Mouse (Mus musculus): Measurements from ENCODE around the gene Gm20388. TPM values are rescaled to one million over a fixed set of nuclear protein-coding genes. Genes with fewer than 3 reads are reported as not detected.

Gm20388 gene
- polyA plus RNA-seq, 1 experiment from 2014 or later: not detected

DNA sequence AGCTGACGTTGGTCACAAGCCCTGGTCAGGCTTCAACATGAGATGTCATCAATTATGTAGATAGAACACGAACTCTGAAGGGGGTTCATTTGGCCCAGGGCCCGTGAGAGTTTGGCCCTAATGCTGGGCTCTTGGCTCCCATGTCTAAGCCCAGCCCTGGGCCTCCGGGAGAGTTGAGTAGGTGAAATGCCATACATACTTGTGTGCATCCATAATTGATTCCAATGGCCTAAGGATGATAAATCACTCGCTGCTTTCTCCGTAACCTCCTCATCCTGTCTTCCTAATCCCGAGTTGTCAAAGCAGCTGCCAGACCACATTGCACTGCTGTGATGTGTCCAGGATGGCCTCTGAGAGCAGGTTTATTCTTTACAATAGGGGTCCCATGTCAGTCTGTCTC is 2146.2 kb downstream of the Gm20388 start:
- Histone ChIP-seq H3K4me2 (replicated peaks) (no peak overlapping the region), H3K4me3 (replicated peaks; ENCODE audit: low read length) (no peak overlapping the region), H3K9ac (no peak overlapping the region), H3K27ac (no peak overlapping the region), H3K27me3 (ENCODE audit: control insufficient read depth, insufficient read depth, low read length) (no peaks in the 10 kb centered on the region), H3K4me1 (replicated peaks; ENCODE audit: control insufficient read depth, insufficient read depth, low read length) (peaks cover 6% of the 10 kb centered on the region; the same call in 1 of the 2 replicates), H3K9me3 (ENCODE audit: control insufficient read depth, low read length) (no peaks in the 10 kb centered on the region), H3K36me3 (replicated peaks; ENCODE audit: control insufficient read depth, insufficient read depth) (no peaks in the 10 kb centered on the region)
- no peak for DNase-seq (ENCODE audit: low spot score)
- no peak for ATAC-seq (ENCODE audit: low FRiP score)
- 69% methylated on average over 7 of the region's 7 CpGs for WGBS

DNA sequence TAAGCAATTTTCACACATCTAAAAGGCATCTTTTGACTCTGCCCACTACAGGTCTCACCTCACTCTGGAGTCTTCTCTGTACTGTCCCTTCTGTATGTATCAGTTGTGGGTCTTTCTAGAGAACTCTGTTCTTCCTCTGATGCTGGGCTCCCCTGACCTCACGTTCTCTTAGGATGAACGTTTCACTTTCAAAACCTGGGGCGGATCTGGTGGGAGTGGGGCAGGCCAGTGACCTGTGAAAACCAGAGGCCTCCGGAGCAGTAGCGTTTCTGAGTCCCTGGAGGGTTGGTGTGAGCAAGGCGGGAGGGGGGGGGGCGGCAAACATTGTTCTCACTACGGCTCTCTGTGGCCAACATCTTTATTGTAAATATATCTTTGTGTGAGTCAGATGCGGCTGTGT is 2147.9 kb downstream of the Gm20388 start:
- no peak overlapping the region for H3K4me2 ChIP-seq (replicated peaks)

DNA sequence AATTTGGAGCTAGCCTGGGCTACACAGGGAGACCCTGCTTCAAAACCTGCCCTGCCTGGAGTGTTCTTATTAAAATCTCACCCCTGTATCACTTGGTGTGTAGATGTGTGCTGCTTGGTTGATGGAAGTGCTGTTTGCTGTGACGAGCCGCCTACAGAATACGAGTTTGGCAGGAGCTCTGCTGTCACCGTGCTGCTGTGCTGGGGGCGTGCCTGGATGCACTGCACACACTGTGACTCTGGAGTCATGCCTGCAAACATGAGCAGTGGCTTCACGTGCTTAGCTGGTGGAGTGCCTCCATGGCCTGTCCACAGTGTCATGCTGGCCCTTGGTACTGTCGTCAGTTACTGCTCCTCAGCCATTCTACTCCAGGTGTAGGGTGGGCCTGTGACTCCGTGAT is 2148.3 kb downstream of the Gm20388 start:
- Histone ChIP-seq H3K27me3 (ENCODE audit: control insufficient read depth, insufficient read depth, low read length) (no peaks in the 10 kb centered on the region), H3K4me2 (replicated peaks) (no peak overlapping the region), H3K27ac (no peak overlapping the region), H3K9ac (no peak overlapping the region), H3K36me3 (replicated peaks; ENCODE audit: control insufficient read depth, insufficient read depth) (no peaks in the 10 kb centered on the region), H3K4me1 (replicated peaks; ENCODE audit: control insufficient read depth, insufficient read depth, low read length) (peaks cover 6% of the 10 kb centered on the region; the same call in 1 of the 2 replicates), H3K4me3 (replicated peaks; ENCODE audit: low read length) (no peak overlapping the region), H3K9me3 (ENCODE audit: control insufficient read depth, low read length) (no peaks in the 10 kb centered on the region)
- DNase-seq (ENCODE audit: low spot score): no peak
- ATAC-seq (ENCODE audit: low FRiP score): no peak
- 77% methylated on average over 8 of the region's 8 CpGs for WGBS

More for the DNA sequence above, 2147.9 kb downstream of the Gm20388 start:
- ATAC-seq (ENCODE audit: low FRiP score): no peak
- Histone ChIP-seq H3K27me3 (ENCODE audit: control insufficient read depth, insufficient read depth, low read length) (no peaks in the 10 kb centered on the region), H3K4me1 (replicated peaks; ENCODE audit: control insufficient read depth, insufficient read depth, low read length) (peaks cover 6% of the 10 kb centered on the region; the same call in 1 of the 2 replicates), H3K9me3 (ENCODE audit: control insufficient read depth, low read length) (no peaks in the 10 kb centered on the region), H3K4me3 (replicated peaks; ENCODE audit: low read length) (no peak overlapping the region), H3K36me3 (replicated peaks; ENCODE audit: control insufficient read depth, insufficient read depth) (no peaks in the 10 kb centered on the region), H3K27ac (no peak overlapping the region), H3K9ac (no peak overlapping the region)
- 55% methylated on average over 9 of the region's 9 CpGs for WGBS
- no peak for DNase-seq (ENCODE audit: low spot score)

DNA sequence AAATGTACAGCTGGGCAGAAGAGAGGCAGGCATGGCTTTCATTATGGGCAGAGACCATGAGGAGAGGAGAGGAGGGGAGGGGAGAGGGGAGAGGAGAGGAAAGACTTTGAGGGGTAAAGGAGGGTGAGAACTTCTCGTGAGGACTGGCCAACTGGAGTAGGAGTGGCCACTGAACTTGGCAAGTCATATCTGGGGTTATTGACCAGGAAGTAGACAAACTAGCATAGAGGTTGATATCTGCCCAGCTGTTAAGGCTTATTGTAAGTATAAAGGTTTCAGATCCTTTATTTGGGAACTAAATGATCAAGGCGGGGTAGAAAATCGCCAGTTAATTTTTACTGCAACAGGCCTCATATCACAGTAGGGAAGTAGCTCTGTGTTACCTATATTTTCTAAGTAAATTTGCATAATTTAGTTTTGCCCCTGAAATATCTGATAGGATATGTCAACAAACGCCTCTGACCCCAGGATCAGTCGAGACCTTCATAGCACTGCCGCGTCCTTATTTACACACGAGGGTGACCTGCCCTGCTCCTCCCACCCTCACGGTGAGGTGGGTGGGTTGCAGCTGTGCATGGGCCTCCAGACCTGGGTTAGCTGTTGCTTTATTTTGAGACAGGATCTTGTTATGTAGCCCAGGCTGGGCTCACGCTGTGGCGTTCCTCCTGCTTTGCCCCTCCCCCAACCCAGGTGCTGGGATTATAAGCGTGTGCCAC is 2152.0 kb downstream of the Gm20388 start:
- Histone ChIP-seq H3K36me3 (replicated peaks; ENCODE audit: control insufficient read depth, insufficient read depth) (no peaks in the 10 kb centered on the region), H3K27me3 (ENCODE audit: control insufficient read depth, insufficient read depth, low read length) (no peaks in the 10 kb centered on the region), H3K4me3 (replicated peaks; ENCODE audit: low read length) (no peak overlapping the region), H3K9ac (no peak overlapping the region), H3K4me2 (replicated peaks) (no peak overlapping the region), H3K27ac (no peak overlapping the region), H3K4me1 (replicated peaks; ENCODE audit: control insufficient read depth, insufficient read depth, low read length) (no peaks in the 10 kb centered on the region), H3K9me3 (ENCODE audit: control insufficient read depth, low read length) (no peaks in the 10 kb centered on the region)
- 77% methylated on average over 12 of the region's 12 CpGs for WGBS
- no peak for ATAC-seq (ENCODE audit: low FRiP score)
- DNase-seq (ENCODE audit: low spot score): no peak

DNA sequence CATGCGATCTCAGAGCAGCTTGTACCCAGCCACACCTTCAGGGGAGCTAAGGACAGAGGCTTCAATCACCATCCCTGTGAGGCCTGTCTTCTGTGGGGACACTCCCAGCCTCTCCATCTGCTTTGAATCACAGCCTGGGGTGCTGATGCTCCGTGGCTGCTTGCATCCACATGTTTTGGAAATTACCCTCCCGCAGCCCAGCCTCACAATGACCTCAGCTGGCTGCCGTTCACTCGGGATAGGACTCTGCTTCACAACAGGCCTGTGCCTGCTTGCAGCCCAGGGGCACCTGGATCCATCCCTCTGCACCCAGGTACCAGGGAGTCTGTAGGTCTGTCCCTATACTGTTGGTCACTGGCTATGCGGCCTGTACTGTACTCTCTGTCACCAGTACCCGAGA is 2153.7 kb downstream of the Gm20388 start:
- no peaks in the 10 kb centered on the region for H3K9me3 ChIP-seq (ENCODE audit: control insufficient read depth, low read length)
- H3K27me3 ChIP-seq (ENCODE audit: control insufficient read depth, insufficient read depth, low read length): no peaks in the 10 kb centered on the region
- no peak overlapping the region for H3K4me3 ChIP-seq (replicated peaks; ENCODE audit: low read length)
- H3K4me1 ChIP-seq (replicated peaks; ENCODE audit: control insufficient read depth, insufficient read depth, low read length): no peaks in the 10 kb centered on the region
- 66% methylated on average over 7 of the region's 7 CpGs for WGBS
- ATAC-seq (ENCODE audit: low FRiP score): no peak
- no peaks in the 10 kb centered on the region for H3K36me3 ChIP-seq (replicated peaks; ENCODE audit: control insufficient read depth, insufficient read depth)
- H3K27ac ChIP-seq: no peak overlapping the region
- DNase-seq (ENCODE audit: low spot score): no peak
- no peak overlapping the region for H3K9ac ChIP-seq
- H3K4me2 ChIP-seq (replicated peaks): no peak overlapping the region

DNA sequence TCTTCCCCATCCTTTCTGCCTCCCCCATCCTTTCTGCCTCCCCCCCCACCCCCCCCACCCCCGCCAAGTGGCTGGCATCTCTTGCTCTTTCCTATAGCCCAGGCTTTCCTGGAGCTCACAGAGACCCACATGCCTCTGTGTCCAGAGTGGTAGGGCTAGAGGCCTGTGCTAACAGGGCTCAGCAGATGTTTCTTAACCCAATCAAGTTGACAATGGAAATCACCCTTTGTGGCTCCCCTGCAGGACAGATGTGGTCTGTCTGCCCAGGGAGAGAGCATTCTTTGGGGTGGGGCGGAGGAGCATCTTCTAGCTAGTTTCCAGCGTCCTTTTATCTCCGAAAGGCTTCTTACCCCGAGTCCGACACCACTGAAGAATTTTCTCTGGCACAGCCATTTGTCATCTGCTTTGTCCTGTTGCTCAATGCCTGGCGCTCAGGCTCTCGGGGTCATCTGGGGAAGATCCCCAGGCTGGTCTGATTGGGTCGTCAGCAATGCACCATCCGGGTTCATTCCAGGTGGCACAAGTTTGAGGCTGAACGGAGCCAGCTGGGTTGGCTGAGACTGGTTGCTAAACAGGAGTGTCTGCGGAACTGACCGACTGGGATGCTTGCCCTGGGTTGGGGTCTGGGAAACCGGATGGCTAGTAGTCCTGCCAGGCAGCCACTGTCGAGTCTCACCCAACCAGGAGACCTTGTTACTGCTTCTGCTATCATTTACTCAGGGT is 2157.3 kb downstream of the Gm20388 start:
- H3K4me2 ChIP-seq (replicated peaks): no peak overlapping the region
- H3K4me3 ChIP-seq (replicated peaks; ENCODE audit: low read length): no peak overlapping the region
- H3K27me3 ChIP-seq (ENCODE audit: control insufficient read depth, insufficient read depth, low read length): no peaks in the 10 kb centered on the region
- H3K9ac ChIP-seq: no peak overlapping the region
- no peaks in the 10 kb centered on the region for H3K36me3 ChIP-seq (replicated peaks; ENCODE audit: control insufficient read depth, insufficient read depth)
- no peak for DNase-seq (ENCODE audit: low spot score)
- H3K9me3 ChIP-seq (ENCODE audit: control insufficient read depth, low read length): no peaks in the 10 kb centered on the region
- H3K4me1 ChIP-seq (replicated peaks; ENCODE audit: control insufficient read depth, insufficient read depth, low read length): no peaks in the 10 kb centered on the region
- 51% methylated on average over 15 of the region's 15 CpGs for WGBS
- no peak for ATAC-seq (ENCODE audit: low FRiP score)
- no peak overlapping the region for H3K27ac ChIP-seq

DNA sequence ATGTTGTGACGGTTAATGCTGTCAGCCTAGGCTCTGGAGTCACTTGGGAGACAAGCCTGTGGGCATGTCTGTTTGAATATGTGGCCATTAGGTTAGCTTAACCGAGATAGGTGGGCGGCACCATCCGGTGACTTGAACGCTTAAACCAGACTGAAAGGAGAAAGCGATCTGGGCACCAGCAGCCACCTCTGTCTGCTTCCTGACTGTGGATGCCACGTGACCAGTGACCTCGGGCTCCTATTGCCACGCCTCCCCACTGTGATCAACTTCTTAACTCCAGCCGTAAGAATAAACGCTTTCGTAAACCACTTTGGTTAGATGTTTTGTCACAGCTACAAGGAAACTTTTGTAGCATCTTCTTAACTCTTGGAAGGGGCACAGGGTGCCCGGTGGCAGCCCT is 2158.0 kb downstream of the Gm20388 start:
- 81% methylated on average over 13 of the region's 13 CpGs for WGBS
- Histone ChIP-seq H3K4me1 (replicated peaks; ENCODE audit: control insufficient read depth, insufficient read depth, low read length) (no peaks in the 10 kb centered on the region), H3K4me3 (replicated peaks; ENCODE audit: low read length) (no peak overlapping the region), H3K27ac (no peak overlapping the region), H3K4me2 (replicated peaks) (no peak overlapping the region), H3K27me3 (ENCODE audit: control insufficient read depth, insufficient read depth, low read length) (no peaks in the 10 kb centered on the region), H3K9ac (no peak overlapping the region), H3K9me3 (ENCODE audit: control insufficient read depth, low read length) (no peaks in the 10 kb centered on the region), H3K36me3 (replicated peaks; ENCODE audit: control insufficient read depth, insufficient read depth) (no peaks in the 10 kb centered on the region)
- DNase-seq (ENCODE audit: low spot score): no peak
- no peak for ATAC-seq (ENCODE audit: low FRiP score)

DNA sequence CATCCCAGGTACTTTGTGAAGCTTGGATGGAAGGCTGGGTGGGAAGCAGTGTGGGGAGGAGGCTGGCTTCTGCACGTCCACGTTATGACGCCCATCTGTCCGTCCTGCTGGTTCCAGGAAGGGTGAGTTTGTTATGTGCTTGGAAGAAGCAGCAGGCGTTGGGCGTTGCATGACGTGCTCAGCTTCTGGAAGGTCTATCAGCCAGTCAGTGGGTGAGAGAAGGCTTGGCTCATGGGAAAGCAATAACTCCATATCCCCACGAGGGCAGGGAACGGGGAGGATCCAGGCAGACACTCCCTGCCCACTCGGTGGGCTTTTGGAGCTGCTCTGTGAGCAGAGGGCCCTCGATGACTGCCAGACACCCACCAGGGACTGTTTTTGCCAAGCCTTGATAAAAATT is 2158.6 kb downstream of the Gm20388 start:
- Histone ChIP-seq H3K27me3 (ENCODE audit: control insufficient read depth, insufficient read depth, low read length) (no peaks in the 10 kb centered on the region), H3K9ac (no peak overlapping the region), H3K4me2 (replicated peaks) (no peak overlapping the region), H3K36me3 (replicated peaks; ENCODE audit: control insufficient read depth, insufficient read depth) (no peaks in the 10 kb centered on the region), H3K4me3 (replicated peaks; ENCODE audit: low read length) (no peak overlapping the region), H3K9me3 (ENCODE audit: control insufficient read depth, low read length) (no peaks in the 10 kb centered on the region), H3K27ac (no peak overlapping the region), H3K4me1 (replicated peaks; ENCODE audit: control insufficient read depth, insufficient read depth, low read length) (no peaks in the 10 kb centered on the region)
- ATAC-seq (ENCODE audit: low FRiP score): no peak
- DNase-seq (ENCODE audit: low spot score): no peak
- WGBS: 87% methylated on average over 11 of the region's 11 CpGs

DNA sequence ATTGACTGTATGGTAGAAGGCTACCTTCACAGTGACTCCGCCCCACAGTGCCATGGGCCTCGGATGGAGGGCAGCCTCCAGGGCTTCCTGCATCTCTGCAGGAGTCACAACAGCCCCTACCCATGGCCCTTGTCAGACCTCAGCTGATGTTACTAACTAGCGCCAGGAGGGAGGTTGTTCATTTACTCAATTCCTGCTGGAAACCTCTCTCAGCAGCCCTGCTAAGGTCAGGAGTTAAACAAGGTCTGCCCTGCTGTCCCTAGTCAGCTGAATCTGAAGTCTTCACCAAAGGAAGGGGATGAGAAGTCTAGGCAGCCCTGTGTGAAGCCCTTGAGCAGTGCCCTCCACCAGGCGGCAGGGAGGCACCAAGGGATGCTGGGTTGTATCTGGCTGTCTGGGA is 2160.6 kb downstream of the Gm20388 start:
- ATAC-seq (ENCODE audit: low FRiP score) (no peak), DNase-seq (ENCODE audit: low spot score) (no peak)
- Histone ChIP-seq H3K4me2 (replicated peaks) (no peak overlapping the region), H3K4me1 (replicated peaks; ENCODE audit: control insufficient read depth, insufficient read depth, low read length) (no peaks in the 10 kb centered on the region), H3K36me3 (replicated peaks; ENCODE audit: control insufficient read depth, insufficient read depth) (no peaks in the 10 kb centered on the region), H3K9me3 (ENCODE audit: control insufficient read depth, low read length) (no peaks in the 10 kb centered on the region), H3K9ac (no peak overlapping the region), H3K27ac (no peak overlapping the region), H3K4me3 (replicated peaks; ENCODE audit: low read length) (no peak overlapping the region), H3K27me3 (ENCODE audit: control insufficient read depth, insufficient read depth, low read length) (no peaks in the 10 kb centered on the region)
- WGBS: 62% methylated on average over 4 of the region's 4 CpGs
